Mouse (Mus musculus) gastrocnemius, postnatal 25 days (tissue): ENCODE measurements at regions not wholly inside any gene's neighbourhood (a gene's known extent, or its start where the extent isn't known, plus 50 kb on each side); places are given as distances from the start of the nearest gene placed in this dataset.
"Not testable (repeated sequence)": the region's sequence is repeated elsewhere in the genome, so short reads cannot be mapped to it uniquely, and the experiment has no call there.

Source experiments
- DNase-seq: peaks from one replicate; pipeline ENCODE4 v3.0.0; 2022

DNA sequence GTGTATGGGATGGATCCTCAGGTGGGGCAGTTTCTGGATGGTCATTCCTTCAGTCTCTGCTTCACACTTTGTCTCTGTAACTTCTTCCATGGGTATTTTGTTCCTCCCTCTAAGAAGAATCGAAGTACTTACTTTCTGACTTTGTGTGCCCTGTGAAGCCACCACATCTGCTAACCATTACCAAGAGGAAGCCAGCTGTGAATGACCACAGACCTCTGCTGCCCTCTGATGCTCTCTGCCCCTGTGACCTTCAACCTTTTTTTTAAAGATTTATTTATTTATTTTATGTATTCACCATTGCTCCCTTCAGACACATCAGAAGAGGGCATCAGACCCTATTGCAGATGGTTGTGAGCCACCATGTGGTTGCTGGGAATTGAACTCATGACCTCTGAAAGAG lies 475.7 kb upstream of the Gulo start:
- DNase-seq = not testable (repeated sequence)

DNA sequence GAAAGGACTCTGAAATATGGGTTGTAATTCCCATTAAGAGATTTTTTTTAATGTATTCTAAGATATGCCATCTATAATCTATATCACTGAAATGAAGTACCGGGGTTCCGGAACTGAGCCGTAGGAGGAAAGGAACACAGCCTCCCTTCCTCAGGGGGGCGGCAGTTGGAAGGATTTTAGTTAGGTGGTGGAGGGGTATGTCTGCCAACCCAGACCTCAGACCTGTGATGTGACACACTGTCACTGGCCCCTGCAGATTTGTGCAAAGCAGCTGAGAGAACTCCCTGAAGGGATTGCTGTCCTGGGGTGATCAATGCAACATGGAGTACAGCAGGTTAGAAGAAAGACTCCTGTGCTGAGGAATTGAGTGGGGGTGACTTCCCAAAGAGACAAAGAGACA lies 470.2 kb upstream of the Gulo start:
- no peak for DNase-seq

DNA sequence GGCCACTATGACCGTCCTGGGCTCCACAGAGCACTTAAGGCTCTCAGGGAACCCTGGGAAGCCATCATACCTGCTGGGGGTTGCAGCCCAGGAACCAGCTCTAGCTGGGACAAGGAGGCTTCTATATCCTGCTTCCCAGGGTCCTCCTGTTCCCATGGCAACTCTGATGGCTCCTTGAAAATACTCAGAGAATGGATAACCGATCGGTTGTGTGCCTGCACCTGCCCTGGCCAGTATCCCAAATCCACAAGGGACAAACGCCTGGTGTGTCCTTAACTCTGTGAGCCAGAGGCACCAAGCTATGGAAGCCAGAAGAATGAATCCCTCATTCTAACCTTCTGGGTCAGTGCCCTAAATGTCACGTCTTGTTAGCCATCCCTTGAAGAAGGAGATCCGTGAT lies 469.6 kb upstream of the Gulo start:
- no peak for DNase-seq

DNA sequence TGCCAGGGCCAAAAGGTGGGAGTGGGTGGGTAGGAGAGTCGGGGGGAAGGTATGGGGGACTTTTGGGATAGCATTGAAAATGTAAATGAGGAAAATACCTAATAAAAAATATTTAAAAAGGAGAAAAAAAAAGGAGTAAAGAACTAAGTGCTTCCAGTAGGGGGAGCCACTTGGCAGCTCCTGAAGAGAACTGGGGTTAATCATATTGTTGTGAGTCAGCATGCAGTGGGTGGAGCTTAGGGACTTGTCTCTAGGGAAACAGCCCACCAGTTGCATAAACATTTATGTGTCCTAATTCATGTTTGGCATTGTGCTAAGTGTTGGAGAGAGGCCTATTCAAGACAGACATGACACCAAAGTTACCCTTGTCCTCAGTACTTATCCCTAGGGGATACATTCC lies 466.0 kb upstream of the Gulo start:
- no peak for DNase-seq

DNA sequence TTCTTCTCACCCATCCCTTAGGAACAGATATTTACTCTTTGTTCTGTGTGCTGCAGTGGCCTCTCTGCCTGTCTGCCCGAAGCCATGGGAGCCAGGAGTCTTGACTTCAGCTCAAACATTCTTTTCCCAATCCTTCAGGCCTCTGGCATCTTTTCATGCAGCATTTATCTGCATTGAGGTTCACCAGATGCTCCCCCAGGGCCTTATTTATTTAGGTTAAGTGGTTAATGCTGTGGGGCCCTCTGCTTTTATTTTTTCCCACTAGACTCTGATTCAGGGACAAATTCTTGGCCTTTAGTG lies 464.2 kb upstream of the Gulo start:
- no peak for DNase-seq

DNA sequence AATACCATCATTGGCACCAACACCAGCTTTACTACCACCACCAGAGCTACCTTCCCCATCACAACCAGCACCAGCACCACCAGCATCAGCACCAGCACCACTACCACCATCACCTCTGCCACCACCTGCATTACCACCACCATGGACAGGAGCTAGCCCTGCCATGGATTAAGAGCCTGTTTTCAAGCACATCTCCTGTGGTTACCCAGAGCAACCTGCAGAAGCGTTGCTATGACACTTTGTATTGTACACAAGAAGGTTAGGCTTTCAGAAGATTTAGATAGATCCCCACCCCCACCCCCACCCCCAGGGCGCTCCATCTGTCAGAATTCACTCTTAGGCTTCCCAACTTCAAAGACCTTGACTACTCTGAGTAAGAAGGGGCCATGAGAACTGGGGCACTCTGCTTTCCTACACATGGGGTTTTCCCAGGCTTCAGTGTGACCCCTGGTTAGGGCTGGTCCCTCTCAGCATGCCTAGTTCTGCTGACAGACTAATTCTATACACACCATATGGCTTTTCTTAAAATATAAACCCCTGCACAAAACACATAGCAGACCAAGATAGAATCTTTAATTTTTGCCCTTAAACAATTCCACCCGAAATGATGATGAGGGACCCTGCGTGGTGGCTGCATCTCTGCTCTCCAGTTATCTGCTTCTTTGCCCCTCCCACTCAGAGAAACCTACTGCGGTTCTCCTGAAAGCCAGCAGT lies 463.7 kb upstream of the Gulo start:
- no peak for DNase-seq

DNA sequence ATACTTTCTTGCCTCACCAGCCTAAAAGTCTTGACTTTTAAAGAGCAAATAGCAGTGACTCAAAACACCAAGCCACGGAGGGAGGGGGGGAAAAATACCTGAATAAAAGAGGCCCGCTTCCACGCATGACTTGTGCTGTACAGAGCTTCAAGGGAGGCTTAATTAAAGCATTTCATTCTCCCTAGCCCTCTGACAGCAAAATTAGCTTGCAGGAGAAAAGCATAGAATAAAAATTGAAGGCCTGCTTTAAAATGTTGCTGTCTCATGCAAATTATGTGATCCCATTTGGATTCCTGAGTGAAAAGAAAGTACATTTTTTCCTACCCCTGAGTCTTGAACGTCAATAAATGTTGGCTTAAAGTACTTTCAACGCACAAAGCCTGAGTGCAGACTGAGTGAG lies 453.1 kb upstream of the Gulo start:
- DNase-seq = no peak

DNA sequence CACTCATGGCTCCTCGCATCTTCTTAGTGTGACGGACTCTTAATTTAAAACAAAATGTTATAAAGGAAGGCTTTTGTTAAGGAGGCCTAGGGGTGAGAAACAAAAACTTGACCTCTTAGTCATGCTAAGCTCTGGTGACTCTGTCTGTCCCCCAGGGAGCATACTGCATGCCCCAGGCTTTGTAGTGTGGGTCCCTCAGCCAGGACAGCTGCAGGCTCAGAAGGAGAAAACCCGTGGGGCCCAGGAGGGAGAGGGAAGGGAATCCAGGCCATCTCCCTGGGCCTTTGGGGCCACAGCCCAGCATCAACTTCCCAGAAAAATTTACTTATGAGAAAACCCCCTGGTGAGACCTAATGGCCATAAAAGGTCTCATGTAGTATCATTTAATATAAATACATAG lies 451.8 kb upstream of the Gulo start:
- DNase-seq = peak; percentile 42

DNA sequence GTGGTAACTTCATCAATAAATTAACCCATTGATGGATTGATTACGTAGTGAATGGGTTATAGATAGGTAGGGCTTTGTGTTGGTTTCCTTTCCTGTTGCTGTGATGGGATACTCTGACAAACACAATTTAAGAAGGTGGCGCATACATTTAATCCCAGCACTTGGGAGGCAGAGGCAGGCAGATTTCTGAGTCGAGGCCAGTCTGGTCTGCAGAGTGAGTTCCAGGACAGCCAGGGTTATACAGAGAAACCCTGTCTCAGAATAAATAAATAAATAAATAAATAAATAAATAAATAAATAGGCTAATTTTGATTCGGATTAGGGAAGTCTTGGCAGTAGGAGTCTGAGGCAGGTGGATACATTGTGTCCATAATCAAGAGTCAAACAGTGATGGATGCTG lies 449.7 kb upstream of the Gulo start:
- no peak for DNase-seq

DNA sequence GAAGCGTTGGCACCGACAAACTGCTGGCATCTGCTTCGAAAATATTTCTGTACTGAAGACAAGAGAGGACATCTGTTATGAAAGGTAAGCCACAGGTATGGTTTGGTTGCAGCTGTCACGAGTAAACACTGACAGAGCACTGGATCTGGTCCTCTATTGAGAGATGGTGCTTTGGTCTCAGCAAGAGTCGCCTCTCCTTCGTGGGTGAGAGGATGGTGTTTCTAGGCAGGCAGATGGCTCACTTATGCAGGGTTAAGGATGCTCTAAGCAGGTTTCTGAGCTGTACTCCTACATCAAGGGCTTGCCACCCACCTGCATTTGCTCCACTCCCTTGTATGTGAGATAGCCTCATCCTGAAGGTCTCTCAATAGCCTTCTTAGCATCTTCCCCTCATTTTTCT lies 448.3 kb upstream of the Gulo start:
- no peak for DNase-seq

DNA sequence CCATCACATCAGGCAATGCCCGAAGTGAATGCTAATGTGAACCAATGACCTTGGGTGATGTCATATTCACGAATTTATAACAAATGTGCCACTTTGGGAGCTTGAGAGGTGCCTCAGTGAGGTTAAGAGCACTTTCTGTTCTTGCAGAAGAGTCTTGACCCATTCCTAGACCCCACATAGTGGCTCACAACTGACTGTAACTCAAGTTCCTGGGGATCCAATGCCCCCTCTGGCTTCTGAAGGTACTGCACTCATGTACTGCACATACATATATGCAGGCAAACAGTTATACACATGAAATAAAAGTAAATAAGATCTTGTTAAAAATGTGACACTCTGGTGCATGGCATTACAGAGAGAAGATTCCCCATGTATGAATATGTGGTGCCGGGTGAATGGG lies 443.8 kb upstream of the Gulo start:
- DNase-seq = no peak

DNA sequence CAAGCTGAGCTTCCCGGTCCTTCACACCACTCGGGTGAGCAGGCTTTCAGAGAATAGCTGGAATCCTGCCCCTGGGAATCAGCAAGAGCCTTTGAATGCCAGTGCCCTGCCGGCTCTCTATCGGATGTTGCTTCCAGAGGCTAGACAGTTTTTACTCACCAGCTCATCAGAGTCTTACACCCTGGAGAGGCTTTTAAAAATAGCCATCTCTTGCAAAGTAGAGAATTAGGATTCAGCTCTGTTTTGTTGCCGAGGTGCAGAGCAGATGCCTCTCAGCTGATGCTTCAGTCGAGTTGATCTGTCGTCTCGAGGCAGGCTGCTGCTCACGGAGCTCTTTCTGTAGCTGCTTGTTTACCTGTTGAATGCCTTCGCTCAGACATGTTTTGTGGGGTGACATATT lies 441.3 kb upstream of the Gulo start:
- DNase-seq = no peak

DNA sequence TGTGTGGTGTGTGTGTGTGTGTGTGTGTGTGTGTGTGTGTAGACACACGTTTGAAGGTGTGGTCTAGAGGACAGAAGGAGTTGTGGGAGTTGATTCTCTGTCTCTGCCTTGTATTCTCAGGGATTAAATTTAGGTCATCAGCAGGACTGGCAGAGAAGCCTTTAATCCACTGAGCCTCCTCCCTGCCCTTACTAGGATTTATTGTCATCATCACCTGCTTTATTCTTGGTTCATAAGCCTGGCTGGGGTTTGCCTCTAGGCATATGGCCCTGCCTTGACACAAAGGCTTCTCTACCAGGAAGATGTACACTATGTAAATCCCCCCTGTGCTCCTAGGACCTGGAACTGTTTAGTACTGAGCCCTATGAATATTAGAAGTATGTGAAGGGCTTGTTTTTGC lies 433.6 kb upstream of the Gulo start:
- DNase-seq = no peak

DNA sequence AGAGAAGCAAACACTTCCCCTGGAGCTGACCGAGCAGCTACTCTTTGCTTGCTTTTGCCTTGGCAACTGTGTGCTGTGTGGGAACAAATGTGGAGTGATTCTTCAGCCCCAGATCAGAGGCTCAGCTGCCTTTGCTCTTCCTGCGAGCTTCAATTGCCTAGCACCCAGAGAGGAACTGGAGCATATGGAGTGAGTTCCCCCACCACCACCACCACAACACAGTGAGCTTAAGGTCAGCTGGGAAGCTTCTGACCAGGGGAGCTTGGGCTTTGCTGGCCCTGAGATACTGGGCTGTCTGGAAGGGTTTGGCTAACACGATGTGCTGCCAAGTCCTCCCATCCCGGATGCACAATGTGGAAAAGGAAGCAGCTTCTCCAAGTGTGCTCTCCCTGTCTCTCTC lies 432.8 kb upstream of the Gulo start:
- peak; percentile 77 for DNase-seq

DNA sequence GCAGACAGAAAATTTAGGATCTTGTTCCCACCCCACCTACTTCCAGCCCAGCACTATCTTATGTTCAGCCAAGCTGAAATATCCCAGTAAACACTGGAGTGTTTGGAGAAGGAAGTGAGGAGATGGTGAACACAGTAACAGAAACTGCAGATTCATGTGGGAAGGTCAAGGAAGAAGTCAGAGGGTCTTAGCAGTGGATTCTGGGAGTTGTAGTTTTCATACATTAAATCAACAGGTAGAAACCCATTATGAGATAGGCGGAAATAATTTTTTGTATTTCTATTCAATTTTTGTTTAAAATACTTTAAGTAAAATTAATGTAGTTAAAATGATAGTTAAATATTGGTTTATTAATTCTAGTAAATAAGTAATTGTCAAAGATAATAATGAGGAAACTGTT lies 429.6 kb upstream of the Gulo start:
- no peak for DNase-seq

DNA sequence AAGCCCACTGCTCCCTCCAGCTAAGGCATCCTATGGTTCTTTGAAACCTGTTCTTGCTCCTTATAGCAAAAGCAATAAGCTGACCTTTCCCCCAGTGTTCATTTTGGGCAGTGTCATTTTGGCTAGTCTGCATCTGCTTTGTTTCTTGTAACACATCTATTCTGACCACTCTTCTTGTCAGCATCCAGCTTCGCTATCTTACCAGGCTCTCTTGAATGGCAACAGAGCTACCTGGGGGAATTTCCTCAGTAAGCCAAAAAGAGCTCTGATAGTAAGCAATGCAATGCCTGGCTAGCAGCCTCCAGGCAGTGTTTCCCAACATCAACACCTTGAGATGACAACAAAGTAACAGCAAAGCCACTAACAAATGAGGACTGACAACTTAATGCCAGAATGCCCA lies 429.0 kb upstream of the Gulo start:
- no peak for DNase-seq

DNA sequence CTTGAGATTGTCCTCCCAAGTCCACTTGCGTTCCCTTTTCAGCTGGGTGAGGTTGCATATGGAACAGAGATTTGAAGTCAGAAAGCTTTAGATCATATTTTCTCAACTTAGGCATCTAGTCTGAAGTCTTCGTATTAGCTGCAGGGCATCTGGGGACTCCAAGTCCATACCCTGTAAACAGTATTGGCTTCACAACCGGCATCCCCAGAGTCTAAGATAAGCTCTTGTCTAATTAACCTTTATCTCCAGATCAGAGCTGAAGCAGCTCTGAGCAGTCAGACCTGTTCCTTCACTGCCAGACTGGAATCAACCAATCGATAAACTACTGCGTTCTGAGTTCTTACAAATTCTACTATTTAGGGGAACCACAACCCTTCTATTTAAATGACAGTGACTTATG lies 422.6 kb upstream of the Gulo start:
- DNase-seq = no peak

DNA sequence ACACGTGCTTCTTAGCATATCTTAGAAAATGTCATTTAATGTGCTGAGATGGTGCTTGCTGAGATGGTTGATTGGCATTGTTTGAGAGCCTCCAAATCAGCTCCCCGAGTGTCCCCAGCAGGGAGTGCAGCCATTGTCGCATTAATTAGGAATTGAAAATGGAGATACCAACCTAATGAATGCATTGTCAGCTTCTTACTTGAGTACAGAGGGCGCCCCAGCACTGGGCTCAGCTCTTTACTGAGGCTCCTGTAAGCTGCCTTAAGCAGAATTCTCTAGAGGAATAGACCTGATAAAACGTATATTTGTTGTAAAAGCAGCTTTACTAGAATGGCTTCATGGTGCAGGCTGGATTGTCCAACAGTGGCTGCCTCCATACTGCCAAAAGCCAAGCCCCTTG lies 415.1 kb upstream of the Gulo start:
- no peak for DNase-seq
